Mouse (Mus musculus) testis, postnatal 10 days (tissue): ENCODE data around the gene Cad.

Experiments
- DNase-seq: peaks from one replicate; pipeline ENCODE4 v3.0.0; 2021; ENCODE audit warnings: low spot score

Gene Cad

DNA sequence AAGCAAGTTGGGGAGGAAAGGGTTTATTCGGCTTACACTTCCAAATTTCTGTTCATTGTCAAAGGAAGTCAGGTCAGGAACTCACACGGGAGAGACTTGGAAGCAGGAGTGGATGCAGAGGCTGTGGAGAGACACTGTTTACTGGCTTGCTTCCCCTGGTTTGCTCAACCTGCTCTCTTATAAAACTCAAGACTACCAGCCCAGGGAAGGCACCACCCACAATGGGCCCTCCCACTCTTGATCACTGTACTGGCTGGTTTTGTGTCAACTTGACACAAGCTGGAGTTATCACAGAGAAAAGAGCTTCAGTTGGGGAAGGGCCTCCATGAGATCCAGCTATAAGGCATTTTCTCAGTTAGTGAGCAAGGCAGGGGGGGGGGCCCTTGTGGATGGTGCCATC lies 16.5 kb downstream of the Cad start:
- no peak for DNase-seq

DNA sequence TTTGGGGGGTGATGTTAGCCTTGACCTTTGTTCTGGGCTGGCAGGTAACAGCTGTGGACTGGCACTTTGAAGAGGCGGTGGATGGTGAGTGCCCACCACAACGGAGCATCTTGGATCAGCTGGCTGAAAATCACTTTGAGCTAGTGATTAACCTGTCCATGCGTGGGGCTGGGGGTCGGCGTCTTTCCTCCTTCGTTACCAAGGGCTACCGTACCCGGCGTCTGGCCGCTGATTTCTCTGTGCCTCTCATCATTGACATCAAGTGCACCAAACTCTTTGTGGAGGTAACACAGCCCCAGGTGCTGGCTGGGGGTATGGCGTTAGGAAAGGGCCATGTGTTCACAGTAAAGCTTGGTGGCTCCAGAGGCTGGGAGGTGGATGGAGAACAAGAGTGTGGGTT lies 17.2 kb downstream of the Cad start:
- DNase-seq: peak; percentile 34

DNA sequence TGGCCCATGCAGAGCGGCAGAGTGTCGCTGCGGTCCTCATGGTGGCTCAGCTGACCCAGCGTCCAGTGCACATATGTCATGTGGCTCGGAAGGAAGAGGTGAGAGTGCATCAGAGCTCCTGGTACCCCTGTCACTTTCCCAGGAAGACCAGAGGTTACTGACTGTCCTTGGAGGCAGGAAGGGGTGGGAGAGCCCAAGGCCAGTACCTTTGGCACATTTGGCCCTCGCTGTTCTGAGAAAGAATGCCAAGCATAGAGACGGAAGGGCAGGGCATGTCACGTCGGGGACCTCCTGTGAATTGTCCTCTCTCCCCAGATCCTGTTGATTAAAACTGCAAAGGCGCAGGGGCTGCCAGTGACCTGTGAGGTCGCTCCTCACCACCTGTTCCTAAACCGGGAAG lies 18.6 kb downstream of the Cad start:
- no peak for DNase-seq

DNA sequence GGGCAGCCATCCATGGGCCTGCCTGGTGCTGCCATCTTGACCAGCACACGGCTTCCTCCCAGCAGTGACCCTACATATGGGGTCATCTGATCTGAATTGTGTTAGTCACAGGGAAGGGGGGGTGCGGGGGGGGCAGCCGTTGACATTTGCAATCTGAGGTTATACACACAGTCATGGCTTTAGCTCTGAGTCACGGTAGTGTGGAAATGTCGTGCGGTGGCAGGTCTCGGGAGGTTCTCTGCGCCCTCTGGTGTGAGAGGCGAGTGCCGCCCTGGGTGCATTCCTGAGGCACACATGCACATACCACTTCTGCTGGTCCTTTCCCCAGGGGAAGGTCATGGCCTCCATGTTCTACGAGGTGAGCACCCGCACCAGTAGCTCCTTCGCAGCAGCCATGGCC lies 21.8 kb downstream of the Cad start:
- no peak for DNase-seq

DNA sequence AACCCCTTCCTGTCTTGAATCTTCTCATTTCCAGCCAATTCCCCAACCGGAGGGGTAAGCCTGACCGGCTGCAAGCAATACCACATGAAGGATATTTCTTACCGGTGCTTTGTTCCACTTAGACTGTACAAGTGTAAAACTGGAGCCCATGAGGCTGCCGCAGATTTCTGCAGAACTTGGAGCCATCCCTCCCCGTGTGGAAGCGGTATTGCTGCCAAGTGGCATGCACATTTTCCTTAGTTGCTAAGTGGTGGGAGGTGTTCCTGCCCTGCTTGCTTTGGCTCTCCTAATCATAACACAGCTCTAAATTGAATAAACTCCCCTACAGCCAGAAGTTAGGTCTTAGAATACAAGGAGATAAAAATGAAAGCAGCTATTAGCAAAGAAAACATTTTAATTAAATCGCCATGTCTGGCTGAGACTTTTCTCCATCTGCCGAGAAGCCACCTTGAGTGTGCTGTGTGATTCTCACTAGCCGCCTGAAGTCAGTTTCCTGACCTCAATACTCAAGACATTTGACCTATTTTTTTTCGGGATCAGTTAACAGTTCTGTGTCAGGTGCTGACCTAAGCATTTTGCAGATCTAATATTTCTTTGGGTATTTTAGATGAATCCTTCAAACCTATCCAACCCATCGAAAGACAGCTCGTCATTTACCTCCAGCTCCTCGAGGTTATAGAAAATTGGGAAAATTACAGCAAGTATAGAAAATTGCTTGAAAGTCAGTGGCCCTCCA lies 25.6 kb downstream of the Cad start:
- DNase-seq: no peak

DNA sequence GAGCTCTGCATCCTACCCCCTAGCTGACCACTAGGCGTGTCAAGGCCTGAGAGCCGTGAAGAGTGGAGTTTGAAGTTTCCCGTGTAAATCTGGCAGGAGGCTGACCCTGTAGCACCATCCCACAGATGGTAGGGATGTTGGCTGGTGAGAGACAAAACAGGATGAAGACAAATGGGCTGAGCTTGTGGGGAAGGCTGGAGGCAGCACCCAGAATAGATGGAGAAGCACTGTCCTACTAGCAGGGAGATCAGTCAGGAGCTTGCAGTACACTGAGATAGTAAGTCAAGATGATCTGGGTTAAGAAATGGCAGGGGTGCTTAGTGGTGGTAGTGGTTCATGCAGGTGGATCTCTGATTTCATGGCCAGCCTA lies 26.2 kb downstream of the Cad start:
- DNase-seq: no peak

DNA sequence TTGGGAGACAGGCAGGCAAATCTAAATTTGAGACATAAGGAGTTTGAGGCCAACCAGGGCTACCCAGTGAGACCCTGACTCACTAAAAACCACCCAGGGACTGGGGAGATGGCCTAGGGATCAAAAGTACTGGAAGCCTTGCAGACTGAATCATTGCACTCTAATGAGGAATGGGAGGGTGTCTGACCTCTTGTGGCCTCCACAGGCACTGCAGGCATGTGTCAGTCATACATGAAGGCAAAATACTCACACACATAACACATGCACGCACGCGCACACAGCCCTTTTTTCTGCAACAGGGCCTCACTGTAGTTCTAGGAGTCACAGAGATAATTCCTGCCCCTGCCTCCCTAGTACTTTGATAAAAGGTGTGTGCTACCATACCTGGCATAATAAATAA lies 26.8 kb downstream of the Cad start:
- peak; percentile 71 for DNase-seq

DNA sequence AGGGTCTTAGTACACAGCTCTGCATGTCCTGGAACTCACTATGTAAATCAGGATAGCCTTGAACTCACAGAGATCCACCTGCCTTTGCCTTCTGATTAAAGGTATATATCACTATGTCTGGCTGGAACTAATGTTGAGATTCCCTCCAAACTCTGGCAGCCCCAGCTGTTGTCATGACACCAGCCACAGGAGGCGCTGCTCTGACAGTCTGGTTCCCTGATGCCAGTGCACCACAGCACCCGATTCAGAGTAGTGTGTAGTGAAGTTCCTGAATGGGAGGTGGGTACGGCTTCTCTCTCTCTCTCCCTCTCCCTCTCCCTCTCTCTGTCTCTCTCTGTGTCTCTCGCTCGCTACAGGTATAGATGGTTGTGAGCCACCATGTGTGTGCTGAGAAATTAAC lies 27.8 kb downstream of the Cad start:
- DNase-seq: peak; percentile 87

DNA sequence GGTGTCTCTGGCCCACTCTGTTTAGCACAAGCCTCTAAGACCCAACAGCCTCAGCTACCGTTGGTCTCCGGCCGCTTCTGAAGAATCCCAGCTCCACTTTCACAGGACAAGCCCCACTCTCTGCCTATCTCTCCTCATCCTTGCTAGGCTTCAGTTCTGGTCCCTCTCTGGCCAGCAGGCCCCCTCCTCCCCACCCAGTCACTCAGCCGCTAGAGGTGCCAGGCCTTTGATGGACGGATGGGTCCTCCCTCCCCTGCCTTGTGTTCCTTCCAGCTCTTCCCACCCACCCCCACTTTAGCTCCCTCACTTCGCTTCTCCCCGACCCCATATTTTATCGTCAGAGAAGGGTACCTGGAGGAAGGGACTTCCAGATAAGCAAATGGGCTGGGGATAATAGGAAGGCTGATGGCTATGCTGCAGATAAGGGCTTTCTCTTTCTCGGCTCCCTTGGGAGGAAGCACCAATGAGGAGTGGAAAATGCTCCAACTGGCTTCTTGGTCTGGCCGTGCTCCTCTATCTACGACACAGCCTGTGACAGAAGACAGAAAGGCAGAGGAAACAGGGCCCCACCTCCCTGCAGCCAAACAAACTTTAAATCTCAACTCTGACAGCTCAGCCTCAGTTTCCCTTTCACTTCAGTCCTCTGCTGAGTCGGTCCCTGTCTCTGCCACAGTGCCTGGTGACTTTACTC lies 28.5 kb downstream of the Cad start:
- no peak for DNase-seq

DNA sequence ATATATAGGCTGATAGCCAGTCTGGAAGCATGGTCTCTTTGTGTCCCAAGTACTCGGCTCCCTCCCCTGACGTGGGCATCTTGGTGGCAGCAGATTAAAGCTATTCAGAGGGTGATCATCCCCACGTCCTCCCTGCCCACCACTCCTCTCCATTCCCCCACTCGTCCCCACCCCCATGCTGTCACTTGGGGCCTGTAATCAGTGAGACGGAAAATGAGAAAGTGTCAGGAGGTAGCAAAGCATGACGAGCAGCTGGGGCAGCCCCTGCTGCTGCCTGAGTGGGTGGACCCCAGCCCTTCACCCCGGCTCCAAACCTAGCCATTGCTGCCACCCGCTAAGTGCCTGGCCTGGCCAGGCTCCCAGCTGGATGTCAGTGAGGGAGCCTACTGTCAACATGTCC lies 29.4 kb downstream of the Cad start:
- no peak for DNase-seq

DNA sequence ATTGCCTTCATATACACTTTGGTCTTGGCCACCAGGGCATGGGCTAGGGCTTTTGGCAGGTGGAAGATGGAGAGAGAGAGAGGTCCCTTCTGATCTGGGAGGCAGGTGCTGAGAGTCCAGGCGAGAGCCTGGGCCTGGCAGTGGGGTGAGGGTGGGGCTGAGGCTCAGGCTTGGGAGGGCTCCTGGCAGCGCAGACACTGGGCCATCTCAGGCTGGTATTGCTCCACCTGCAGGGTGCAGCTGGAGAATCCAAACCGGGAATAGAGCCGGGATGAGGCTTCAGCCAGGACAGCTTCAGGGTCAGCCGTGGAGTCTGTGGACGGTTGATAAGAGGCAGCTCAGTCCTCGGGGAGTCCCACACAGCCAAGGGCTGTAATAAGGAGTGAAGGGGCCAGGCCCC lies 32.0 kb downstream of the Cad start:
- DNase-seq: no peak

DNA sequence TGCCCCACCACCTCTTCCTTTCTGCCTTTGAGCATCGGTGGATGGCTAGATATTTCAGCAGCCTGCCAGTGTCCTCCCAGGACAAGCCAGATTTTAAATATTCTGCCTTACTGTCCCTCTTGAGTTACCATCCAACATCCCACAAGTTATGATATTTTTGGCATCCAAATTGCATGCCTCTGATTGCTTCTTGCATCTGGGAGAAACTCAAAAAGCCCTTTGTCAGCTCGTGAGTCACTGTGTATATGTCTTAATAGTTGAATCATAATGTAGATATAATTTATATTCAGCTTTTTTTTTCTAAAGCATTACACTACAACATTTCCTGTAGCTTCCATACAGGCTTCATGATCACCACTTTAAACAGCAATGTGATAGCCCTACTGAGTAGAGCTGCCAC lies 32.6 kb downstream of the Cad start:
- no peak for DNase-seq

DNA sequence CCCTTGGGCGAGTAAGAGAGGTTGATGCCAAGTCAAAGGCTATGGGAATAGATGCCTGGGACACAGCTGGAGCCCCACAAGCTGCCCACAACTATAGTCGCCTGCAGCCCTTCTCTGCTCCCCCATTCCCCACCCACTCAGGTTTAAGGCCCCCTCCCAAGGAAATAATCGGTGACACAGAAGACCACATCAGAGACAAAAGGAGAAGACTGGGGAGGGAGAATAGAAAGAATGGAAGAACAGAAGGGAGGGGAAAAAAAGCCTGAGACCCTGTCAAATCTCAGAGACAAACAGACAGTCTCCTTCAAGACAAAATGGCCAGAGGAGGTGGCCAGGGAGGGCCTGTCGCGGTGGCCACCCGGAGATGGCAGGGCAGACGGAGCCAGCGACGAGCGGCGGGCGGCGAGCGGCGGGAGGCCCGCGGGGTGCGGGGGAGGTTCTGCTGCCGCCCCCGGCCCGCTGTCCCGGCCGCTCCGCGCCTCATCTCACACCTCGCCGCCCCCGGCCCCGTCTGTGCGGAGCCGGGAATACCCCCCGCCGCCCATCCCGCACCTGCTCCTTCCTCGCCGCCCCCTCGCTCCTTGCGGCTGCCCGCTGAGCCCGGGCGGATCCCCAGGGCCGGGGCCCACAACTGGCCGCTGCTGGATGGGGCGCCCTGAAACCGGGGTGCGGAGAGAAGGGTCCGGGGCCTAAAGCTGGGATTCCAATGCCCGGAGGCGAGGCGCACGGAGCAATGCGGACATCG lies 37.8 kb downstream of the Cad start:
- DNase-seq: no peak

DNA sequence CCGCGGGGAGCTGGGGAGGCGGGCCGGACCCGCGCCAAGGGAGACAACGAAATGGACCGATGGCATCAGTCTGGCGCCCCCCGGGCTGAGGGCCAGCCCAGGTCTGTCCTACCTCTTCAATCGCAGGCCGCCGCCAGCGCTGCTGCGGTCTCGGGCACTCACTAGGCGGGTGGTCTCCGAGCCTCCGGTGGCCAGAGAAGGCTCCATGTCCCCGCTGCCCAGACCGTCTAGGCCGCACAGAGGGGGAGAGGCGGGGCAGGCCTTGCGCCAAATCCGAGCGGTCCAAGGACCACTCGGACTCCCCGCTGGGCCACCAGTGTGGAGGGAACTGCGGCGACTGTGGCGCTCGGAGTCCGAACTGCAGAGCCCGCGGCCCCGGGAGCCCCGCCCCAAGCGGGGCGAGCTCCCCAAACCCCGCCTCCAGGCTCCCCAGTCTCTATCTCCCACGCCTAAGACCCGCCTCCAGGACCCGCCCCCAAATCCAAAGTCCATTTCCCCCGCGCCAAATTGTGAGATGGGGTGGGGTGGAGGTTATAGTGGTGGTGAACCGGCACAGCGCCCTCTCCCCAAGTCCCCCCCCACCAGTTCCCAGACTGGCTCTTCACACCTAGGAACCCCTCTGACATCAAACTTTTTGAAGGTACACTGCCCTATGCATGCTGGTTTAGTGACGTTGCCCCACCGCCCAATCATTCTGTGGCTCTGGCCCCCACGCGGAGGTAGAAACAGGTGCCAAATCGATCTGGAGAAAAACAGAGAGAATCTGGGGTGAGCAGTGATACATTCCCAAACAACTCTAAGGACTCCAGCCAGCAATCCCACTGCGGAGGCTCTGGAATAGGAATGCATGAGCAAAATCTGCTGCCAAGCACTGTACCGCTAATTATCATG lies 38.8 kb downstream of the Cad start:
- DNase-seq: peak; percentile 70

DNA sequence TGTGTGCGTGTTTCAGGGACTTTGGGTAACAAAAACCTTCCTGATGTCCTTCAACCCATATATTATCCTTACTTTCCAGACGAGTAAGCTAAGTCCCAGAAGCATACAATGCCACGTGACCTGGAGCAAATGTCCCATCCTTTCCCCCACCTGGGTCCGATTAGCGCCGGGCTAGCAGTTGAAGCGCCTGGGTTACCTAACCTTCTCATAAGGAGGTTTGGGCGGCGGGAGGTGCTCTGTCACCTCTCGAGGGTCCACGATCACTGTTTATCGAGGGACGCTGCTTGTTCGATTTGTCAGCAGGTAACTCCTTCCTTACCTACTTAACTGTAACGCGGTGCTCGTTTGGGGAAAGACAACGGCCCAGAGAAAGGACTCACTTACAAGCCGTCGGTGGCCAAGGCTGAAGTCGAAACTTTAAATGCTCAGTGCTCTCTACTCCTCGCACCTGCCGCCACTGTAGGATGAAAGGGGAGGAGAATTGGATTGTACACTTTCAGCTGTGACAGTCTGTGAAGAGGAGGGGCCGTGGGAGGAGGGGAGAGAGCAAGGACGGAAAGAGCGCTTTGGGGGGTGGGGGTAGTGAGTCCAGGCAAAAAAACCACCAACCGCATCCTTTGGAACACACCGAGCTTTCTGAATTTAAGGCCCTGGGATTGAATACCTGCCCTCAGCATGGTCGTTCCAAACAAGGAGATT lies 39.7 kb downstream of the Cad start:
- DNase-seq: no peak

DNA sequence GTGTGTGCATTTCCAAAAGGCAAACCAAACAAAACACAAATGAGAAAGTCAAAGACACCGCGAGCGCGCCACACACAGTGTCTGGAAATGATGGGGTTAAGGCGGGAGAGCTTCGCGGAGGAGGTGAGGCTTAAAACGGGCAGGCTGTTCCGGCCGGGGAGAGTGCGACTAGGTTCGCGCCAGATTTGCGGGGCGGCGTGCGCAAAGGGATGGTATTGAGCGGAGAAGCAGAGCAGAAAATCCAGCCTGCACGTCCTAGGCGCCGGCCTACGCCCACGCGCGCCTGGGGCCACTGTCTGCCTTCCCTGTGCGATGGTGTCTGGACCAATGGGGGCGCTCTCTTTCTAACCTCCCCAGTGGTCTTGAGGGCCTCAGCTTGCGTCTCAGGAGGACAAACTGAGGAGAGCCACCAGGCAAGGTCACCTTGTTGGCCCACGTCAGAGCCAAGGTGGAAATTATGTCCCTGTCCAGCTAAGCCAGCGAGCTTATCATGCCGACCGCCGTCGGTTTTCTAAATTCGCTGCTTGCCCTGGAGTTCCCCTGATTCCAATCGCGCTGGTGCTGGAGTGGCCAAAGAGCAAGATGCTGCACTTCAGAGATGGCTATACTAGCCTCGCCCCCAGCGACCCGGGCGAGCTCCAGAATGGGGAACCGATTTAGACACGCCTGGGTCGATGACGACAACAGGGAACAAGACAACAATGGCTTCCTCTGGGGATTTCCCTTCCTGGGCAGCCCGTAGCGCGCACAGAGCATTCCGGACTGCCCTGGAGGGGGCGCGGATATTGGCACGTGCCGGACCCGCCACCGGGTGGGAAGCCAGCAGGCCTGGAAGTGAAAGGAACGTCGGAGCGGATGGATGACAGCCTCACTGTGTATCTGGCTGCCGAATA lies 40.5 kb downstream of the Cad start:
- DNase-seq: peak; percentile 64

DNA sequence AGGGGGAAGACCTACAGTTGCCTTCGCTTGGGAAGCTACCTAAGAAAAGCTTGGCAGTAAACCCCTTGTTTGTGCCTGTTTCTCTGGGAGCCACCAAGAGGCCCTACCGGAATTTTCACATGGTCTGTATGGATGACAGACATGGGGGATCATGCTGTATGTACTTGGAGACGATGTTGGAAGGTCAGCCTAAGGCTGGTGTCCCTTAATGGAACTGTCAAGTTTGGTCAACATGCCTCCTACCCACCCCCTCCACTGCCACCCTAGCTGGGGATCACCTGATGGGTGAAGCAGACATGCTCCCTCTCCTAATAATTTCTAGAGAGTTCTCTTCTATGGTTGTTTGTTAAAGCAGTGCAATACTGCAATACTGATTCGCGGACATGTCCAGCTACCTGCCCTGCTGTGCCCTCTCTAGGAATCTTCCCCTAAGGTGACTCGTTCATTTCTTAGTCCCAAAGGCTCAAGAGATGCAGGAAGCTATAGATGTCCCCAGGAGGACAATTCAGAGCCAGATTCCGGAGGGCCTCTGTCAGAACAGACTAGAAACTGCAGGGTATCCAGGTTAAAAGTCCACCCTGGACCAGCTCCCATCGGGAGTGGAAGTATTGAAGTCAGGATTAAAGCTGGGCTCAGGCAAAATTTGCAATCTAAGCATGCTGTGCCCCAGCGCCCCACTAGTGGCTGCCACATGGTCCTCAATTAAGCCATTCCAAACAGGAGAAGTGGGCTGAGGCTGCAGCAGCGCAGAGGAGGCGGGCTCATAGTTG lies 41.3 kb downstream of the Cad start:
- no peak for DNase-seq

DNA sequence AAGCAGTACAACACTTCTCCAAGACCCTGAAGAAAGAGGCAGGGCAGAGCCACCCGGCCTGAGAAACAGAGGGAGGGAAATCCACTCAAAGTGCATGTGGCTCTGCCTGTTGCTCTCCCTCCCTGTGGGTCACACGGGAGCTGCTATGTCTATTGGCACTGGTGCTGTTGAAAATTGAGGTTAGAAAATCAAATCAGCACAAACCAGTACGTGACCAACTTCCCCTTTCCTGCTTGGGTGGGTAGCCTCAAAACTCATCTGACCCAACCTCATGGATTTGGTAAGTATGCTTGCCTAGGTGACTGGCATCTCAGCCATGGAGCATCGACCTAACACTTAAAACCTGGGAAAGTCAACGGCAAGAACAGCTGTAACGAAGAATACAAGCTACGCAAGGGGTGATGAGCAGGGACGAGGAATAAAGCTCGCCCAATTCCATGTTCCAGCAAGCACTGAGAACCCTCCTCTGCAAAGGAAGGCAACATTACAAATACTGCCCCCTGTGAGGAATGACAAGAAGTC lies 51.3 kb downstream of the Cad start, which contains the start of gene Dnajc5g:
Dnajc5g (plus strand) TSS at position 472 of the 522 bp plus-strand sequence.
- DNase-seq: no peak

DNA sequence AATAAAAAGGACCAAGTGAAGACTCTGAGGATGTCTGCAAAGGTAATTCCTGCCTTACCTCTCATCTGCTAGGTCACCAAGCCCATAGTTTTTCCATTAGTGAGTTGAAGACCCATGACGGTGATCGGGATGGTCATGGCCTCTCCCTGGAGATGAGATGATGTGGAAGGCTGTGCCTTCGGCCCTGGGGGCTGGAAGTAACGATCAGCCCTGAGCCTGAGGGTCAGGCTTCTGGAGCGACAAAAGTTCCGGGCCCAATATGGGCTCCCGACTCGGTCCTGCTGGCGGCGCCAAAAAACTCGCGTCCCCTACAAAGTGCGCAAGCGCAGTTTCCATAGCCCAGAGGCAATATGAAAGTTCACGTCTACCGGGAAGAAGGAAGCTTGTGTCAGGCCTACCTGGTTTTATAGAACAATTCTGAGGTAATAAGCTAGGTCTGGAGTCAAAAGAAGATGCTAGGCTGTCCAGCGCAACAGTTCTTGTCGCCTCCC lies 53.5 kb downstream of the Cad start, which contains the start of gene Slc30a3:
Slc30a3 (minus strand) TSS at position 238 of the 491 bp plus-strand sequence.
- DNase-seq: no peak
